Mouse (Mus musculus): ENCODE measurements around the gene Pold4. TPM values are rescaled to one million over a fixed set of nuclear protein-coding genes. Genes with fewer than 3 reads are reported as not detected.
"Not testable (repeated sequence)": the region's sequence is repeated elsewhere in the genome, so short reads cannot be mapped to it uniquely, and the experiment has no call there.

Pold4 gene
- total and polyA plus RNA-seq, 3 experiments: 37.1 to 104 (median 66.2) TPM

- DNase-seq (ENCODE audit: low spot score) (peak; percentile 66), ATAC-seq (ENCODE audit: extremely low read depth, insufficient number of reproducible peaks, low FRiP score, poor library complexity, severe bottlenecking) (no peak)
- Histone ChIP-seq H3K4me3 (ENCODE audit: low read depth, low read length) (peak overlapping the region; percentile 75), H3K27me3 (ENCODE audit: insufficient read depth, low read length) (peaks cover 28% of the 10 kb centered on the region), H3K4me1 (ENCODE audit: insufficient read depth, low read depth, low read length) (peaks cover 33% of the 10 kb centered on the region), H3K9me3 (replicated peaks) (no peaks in the 10 kb centered on the region), H3K36me3 (replicated peaks) (peaks cover 8% of the 10 kb centered on the region)
- TF ChIP-seq CTCF (IDR thresholded peaks at IDR 0.05; ENCODE audit: low read depth, low read length) (no peak), GATA2 (IDR thresholded peaks at IDR 0.05; ENCODE audit: borderline replicate concordance, low read depth, low read length) (no peak), POLR2AphosphoS5 (IDR thresholded peaks at IDR 0.05; ENCODE audit: insufficient replicate concordance, low read depth, low read length) (no peak), TAL1 (conservative IDR thresholded peaks at IDR 0.05; ENCODE audit: low read depth, low read length) (no peak), GATA1 (IDR thresholded peaks at IDR 0.05; ENCODE audit: borderline replicate concordance, low read length) (no peak)
These were observed 480 bp downstream of the Pold4 start for GRCm38 (mm10) chr19:4232186-4232572.

GRCm38 (mm10) chr19:4232651-4233050 lies 952 bp downstream of the Pold4 start:
- no peak for TF ChIP-seq TAL1 (conservative IDR thresholded peaks at IDR 0.05; ENCODE audit: low read depth, low read length)
- no peak for TF ChIP-seq CTCF (IDR thresholded peaks at IDR 0.05; ENCODE audit: low read depth, low read length)
- TF ChIP-seq GATA1 (IDR thresholded peaks at IDR 0.05; ENCODE audit: borderline replicate concordance, low read length): no peak
- no peak for TF ChIP-seq POLR2AphosphoS5 (IDR thresholded peaks at IDR 0.05; ENCODE audit: insufficient replicate concordance, low read depth, low read length)
- TF ChIP-seq GATA2 (IDR thresholded peaks at IDR 0.05; ENCODE audit: borderline replicate concordance, low read depth, low read length): no peak
- Histone ChIP-seq H3K27me3 (ENCODE audit: insufficient read depth, low read length) (peaks cover 23% of the 10 kb centered on the region), H3K36me3 (replicated peaks) (peaks cover 8% of the 10 kb centered on the region), H3K9me3 (replicated peaks) (no peaks in the 10 kb centered on the region), H3K4me3 (ENCODE audit: low read depth, low read length) (peak overlapping the region; percentile 75; the same call in 1 of the 2 replicates), H3K4me1 (ENCODE audit: insufficient read depth, low read depth, low read length) (peaks cover 32% of the 10 kb centered on the region)
- DNase-seq (ENCODE audit: low spot score) (no peak), ATAC-seq (ENCODE audit: extremely low read depth, insufficient number of reproducible peaks, low FRiP score, poor library complexity, severe bottlenecking) (no peak)

GRCm38 (mm10) chr19:4234548-4234947 lies 2.8 kb downstream of the Pold4 start:
- H3K4me1 ChIP-seq (ENCODE audit: insufficient read depth, low read depth, low read length): peaks cover 26% of the 10 kb centered on the region
- H3K9me3 ChIP-seq (replicated peaks): no peaks in the 10 kb centered on the region
- no peak overlapping the region for H3K4me3 ChIP-seq (ENCODE audit: low read depth, low read length)
- DNase-seq (ENCODE audit: low spot score) (no peak), ATAC-seq (ENCODE audit: extremely low read depth, insufficient number of reproducible peaks, low FRiP score, poor library complexity, severe bottlenecking) (no peak)
- peaks cover 15% of the 10 kb centered on the region for H3K27me3 ChIP-seq (ENCODE audit: insufficient read depth, low read length)
- H3K36me3 ChIP-seq (replicated peaks): peaks cover 8% of the 10 kb centered on the region
- no peak for TF ChIP-seq GATA1 (IDR thresholded peaks at IDR 0.05; ENCODE audit: borderline replicate concordance, low read length)
- no peak for TF ChIP-seq TAL1 (conservative IDR thresholded peaks at IDR 0.05; ENCODE audit: low read depth, low read length)
- no peak for TF ChIP-seq GATA2 (IDR thresholded peaks at IDR 0.05; ENCODE audit: borderline replicate concordance, low read depth, low read length)
- no peak for TF ChIP-seq POLR2AphosphoS5 (IDR thresholded peaks at IDR 0.05; ENCODE audit: insufficient replicate concordance, low read depth, low read length)
- no peak for TF ChIP-seq CTCF (IDR thresholded peaks at IDR 0.05; ENCODE audit: low read depth, low read length)

GRCm38 (mm10) chr19:4240247-4240668 lies 8.6 kb downstream of the Pold4 start:
- TF ChIP-seq TAL1 (conservative IDR thresholded peaks at IDR 0.05; ENCODE audit: low read depth, low read length) (no peak), GATA2 (IDR thresholded peaks at IDR 0.05; ENCODE audit: borderline replicate concordance, low read depth, low read length) (no peak), CTCF (IDR thresholded peaks at IDR 0.05; ENCODE audit: low read depth, low read length) (no peak), GATA1 (IDR thresholded peaks at IDR 0.05; ENCODE audit: borderline replicate concordance, low read length) (no peak)
- DNase-seq (ENCODE audit: low spot score) (no peak), ATAC-seq (ENCODE audit: extremely low read depth, insufficient number of reproducible peaks, low FRiP score, poor library complexity, severe bottlenecking) (no peak)
- Histone ChIP-seq H3K36me3 (replicated peaks) (no peaks in the 10 kb centered on the region), H3K27me3 (ENCODE audit: insufficient read depth, low read length) (peaks cover 26% of the 10 kb centered on the region), H3K4me1 (ENCODE audit: insufficient read depth, low read depth, low read length) (peaks cover 8% of the 10 kb centered on the region), H3K9me3 (replicated peaks) (no peaks in the 10 kb centered on the region), H3K4me3 (ENCODE audit: low read depth, low read length) (no peak overlapping the region)

DNA sequence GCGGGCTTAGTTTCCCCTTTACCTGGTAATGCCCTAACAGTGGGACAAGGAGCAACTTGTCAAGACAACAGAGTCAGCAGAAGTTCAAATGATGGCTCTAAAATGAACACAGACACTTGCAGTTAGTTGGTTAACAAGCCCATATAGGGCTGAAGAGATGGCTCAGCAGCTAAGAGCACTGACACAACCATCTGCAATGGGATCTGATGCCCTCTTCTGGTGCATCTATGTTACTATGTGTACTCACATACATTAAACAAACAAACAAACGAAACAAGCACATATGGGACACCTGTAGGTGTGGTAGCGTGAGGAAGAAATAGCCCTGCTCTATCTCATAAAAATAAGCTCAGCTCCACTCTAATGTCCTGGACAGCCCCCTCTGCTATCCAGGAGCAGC lies 10.7 kb downstream of the Pold4 start:
- no peaks in the 10 kb centered on the region for H3K9me3 ChIP-seq (replicated peaks)
- no peak for ATAC-seq (ENCODE audit: extremely low read depth, insufficient number of reproducible peaks, low FRiP score, poor library complexity, severe bottlenecking)
- peaks cover 8% of the 10 kb centered on the region for H3K4me1 ChIP-seq (ENCODE audit: insufficient read depth, low read depth, low read length)
- peaks cover 16% of the 10 kb centered on the region for H3K27me3 ChIP-seq (ENCODE audit: insufficient read depth, low read length)
- no peak for TF ChIP-seq CTCF (IDR thresholded peaks at IDR 0.05; ENCODE audit: low read depth, low read length)
- TF ChIP-seq GATA1 (IDR thresholded peaks at IDR 0.05; ENCODE audit: borderline replicate concordance, low read length): no peak
- no peak for TF ChIP-seq GATA2 (IDR thresholded peaks at IDR 0.05; ENCODE audit: borderline replicate concordance, low read depth, low read length)
- TF ChIP-seq TAL1 (conservative IDR thresholded peaks at IDR 0.05; ENCODE audit: low read depth, low read length): no peak
- TF ChIP-seq POLR2AphosphoS5 (IDR thresholded peaks at IDR 0.05; ENCODE audit: insufficient replicate concordance, low read depth, low read length): no peak
- no peaks in the 10 kb centered on the region for H3K36me3 ChIP-seq (replicated peaks)
- DNase-seq (ENCODE audit: low spot score): no peak
- H3K4me3 ChIP-seq (ENCODE audit: low read depth, low read length): no peak overlapping the region

DNA sequence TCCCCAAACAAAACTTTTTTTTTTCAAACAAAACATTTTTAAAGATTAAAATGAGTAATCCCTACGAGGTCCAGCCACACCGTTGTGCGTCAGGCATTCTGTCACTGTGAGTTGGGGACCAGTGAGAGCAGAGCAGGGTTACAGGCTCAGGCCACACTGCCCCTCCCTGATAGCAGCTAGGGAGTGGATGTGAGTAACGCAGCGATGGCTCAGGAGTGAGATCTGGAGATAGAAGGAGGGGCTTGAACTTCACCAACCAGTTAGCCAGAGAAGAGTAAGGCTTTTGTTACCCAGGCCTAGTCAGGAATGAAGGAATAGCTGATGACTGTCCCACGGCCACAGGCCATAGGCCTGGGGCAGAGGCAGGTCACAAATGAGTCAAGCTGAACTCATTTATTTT lies 13.1 kb downstream of the Pold4 start:
- Histone ChIP-seq H3K36me3 (replicated peaks) (no peaks in the 10 kb centered on the region), H3K4me1 (ENCODE audit: insufficient read depth, low read depth, low read length) (peaks cover 8% of the 10 kb centered on the region), H3K9me3 (replicated peaks) (no peaks in the 10 kb centered on the region), H3K4me3 (ENCODE audit: low read depth, low read length) (no peak overlapping the region), H3K27me3 (ENCODE audit: insufficient read depth, low read length) (peaks cover 22% of the 10 kb centered on the region)
- TF ChIP-seq CTCF (IDR thresholded peaks at IDR 0.05; ENCODE audit: low read depth, low read length): no peak
- ATAC-seq (ENCODE audit: extremely low read depth, insufficient number of reproducible peaks, low FRiP score, poor library complexity, severe bottlenecking) (no peak), DNase-seq (ENCODE audit: low spot score) (no peak)

DNA sequence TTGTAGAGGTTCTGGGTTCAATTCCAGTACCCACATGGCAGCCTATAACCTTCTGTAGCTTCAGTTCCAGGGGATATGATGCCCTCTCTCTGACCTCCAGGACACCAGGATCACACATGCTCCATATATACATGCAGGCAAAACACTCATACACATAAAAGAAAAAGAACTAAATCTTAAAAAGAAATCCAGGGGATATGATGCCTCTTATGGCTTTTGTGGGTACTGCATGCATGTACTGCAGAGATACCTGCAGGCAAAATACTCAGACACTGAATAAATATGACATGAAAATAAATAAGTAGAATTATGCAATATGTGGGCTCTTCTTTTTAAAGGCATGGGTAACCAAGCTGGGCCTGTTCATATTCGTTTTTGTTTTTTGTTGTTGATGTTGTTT lies 15.3 kb downstream of the Pold4 start:
- no peaks in the 10 kb centered on the region for H3K36me3 ChIP-seq (replicated peaks)
- H3K4me1 ChIP-seq (ENCODE audit: insufficient read depth, low read depth, low read length): peaks cover 8% of the 10 kb centered on the region
- H3K27me3 ChIP-seq (ENCODE audit: insufficient read depth, low read length): peaks cover 20% of the 10 kb centered on the region
- ATAC-seq (ENCODE audit: extremely low read depth, insufficient number of reproducible peaks, low FRiP score, poor library complexity, severe bottlenecking): no peak
- H3K4me3 ChIP-seq (ENCODE audit: low read depth, low read length): no peak overlapping the region
- TF ChIP-seq CTCF (IDR thresholded peaks at IDR 0.05; ENCODE audit: low read depth, low read length) (no peak), TAL1 (conservative IDR thresholded peaks at IDR 0.05; ENCODE audit: low read depth, low read length) (no peak), POLR2AphosphoS5 (IDR thresholded peaks at IDR 0.05; ENCODE audit: insufficient replicate concordance, low read depth, low read length) (no peak), GATA2 (IDR thresholded peaks at IDR 0.05; ENCODE audit: borderline replicate concordance, low read depth, low read length) (no peak), GATA1 (IDR thresholded peaks at IDR 0.05; ENCODE audit: borderline replicate concordance, low read length) (no peak)
- no peaks in the 10 kb centered on the region for H3K9me3 ChIP-seq (replicated peaks)
- no peak for DNase-seq (ENCODE audit: low spot score)

GRCm38 (mm10) chr19:4248683-4249082 lies 17.0 kb downstream of the Pold4 start:
- H3K4me3 ChIP-seq (ENCODE audit: low read depth, low read length); H3K36me3 ChIP-seq (replicated peaks); H3K9me3 ChIP-seq (replicated peaks); DNase-seq (ENCODE audit: low spot score); H3K4me1 ChIP-seq (ENCODE audit: insufficient read depth, low read depth, low read length); ATAC-seq (ENCODE audit: extremely low read depth, insufficient number of reproducible peaks, low FRiP score, poor library complexity, severe bottlenecking): not testable (repeated sequence)
- peaks cover 28% of the 10 kb centered on the region for H3K27me3 ChIP-seq (ENCODE audit: insufficient read depth, low read length)

Data from G1E (cell line).